ENCODE assay signal across 10 mouse cellular contexts in the genomic region with DNA sequence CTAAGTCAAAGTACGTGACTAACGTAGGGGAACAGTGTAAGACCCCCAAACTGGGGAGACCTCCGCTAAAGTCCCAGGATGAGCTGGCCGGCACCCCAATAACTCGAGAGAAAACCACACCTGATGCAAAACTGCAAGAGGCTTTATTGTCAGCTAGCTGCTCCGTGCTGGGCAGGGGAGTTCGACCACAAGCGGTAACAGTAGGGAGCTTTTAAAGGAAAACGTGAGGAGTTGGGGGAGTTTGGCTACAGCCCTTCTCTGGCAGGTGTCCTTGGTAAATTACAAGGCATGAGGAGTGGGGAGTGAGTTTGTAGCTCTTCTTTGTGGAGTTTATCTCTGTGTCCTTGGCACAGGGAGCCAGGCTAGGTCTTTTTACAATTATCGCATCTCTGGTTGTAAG. TPM values are rescaled to one million over a fixed set of nuclear protein-coding genes. Genes with fewer than 3 reads are reported as not detected.
DNase-seq lines count a peak whose midpoint lies in the region; ATAC-seq lines count a peak whose summit lies in the region.
"Had no signal": no experiment of that assay in that cellular context is flagged by ENCODE, and none has a peak within 500 bp of the region (broad histone marks: within the 10 kb centered on the region; RNA-seq: fewer than 3 reads in every experiment).

No protein-coding gene starts in this region.

- peak; percentile 33 to 75 for DNase-seq in heart, adult 18-20 months
- no peak for DNase-seq in heart, adult 11 months
- DNase-seq in ovary, postnatal 10 days (ENCODE audit: low spot score) = peak; percentile 24
- DNase-seq in ovary, adult 18-20 months (ENCODE audit: low spot score) = no peak
- DNase-seq in adrenal gland, postnatal 10 days = peak; percentile 37
- DNase-seq in kidney, postnatal 25 days = peak; percentile 7 to 33
- peak; percentile 21 to 71 for DNase-seq in spleen, postnatal 4 days (ENCODE audit: low spot score in 2 of 2)

- ATAC-seq in activated CD4-positive, CD25-positive, alpha-beta regulatory T cell, adult 4 months = no peak

RNA-seq across cellular contexts. Expression of a gene that starts 16.1 kb away (rescaled TPM):
- total RNA-seq in heart, adult 18-20 months (2021) = not detected
- total RNA-seq in adrenal gland, postnatal 10 days (2021) = not detected
- not detected for polyA plus RNA-seq in activated CD4-positive, CD25-positive, alpha-beta regulatory T cell, adult 4 months (2017; shearing (Covaris generic))
- polyA plus RNA-seq: heart, embryonic 16.5 days; myocyte had no signal

RNA-seq across cellular contexts. Expression of a gene that starts 23.7 kb away (rescaled TPM):
- total RNA-seq in heart, adult 18-20 months (2021) = under 1 TPM in 1 of 2 experiments, not detected in 1; 0.17 TPM
- under 1 TPM in 1 of 2 experiments, not detected in 1; 0.27 TPM for total RNA-seq in adrenal gland, postnatal 10 days (2021)
- not detected for polyA plus RNA-seq in activated CD4-positive, CD25-positive, alpha-beta regulatory T cell, adult 4 months (2017; shearing (Covaris generic))
- polyA plus RNA-seq: myocyte had no signal

RNA-seq across cellular contexts. Expression of a gene that starts 28.4 kb away (rescaled TPM):
- 1 to 10 TPM; 5.8 to 5.9 TPM for total RNA-seq in heart, adult 18-20 months (2021)
- 10 to 100 TPM; 14.8 to 24.7 TPM for total RNA-seq in adrenal gland, postnatal 10 days (2021)
- 1 to 10 TPM in 1 of 2 experiments, under 1 TPM in 1; 0.67 to 2.2 TPM for polyA plus RNA-seq in activated CD4-positive, CD25-positive, alpha-beta regulatory T cell, adult 4 months (2017; shearing (Covaris generic))

RNA-seq across cellular contexts. Expression of a gene that starts 59.2 kb away (rescaled TPM):
- 10 to 100 TPM; 11.5 to 14.0 TPM for total RNA-seq in heart, adult 18-20 months (2021)
- total RNA-seq in adrenal gland, postnatal 10 days (2021) = 10 to 100 TPM; 17.1 to 34.4 TPM
- 10 to 100 TPM; 40.6 to 44.0 TPM for polyA plus RNA-seq in activated CD4-positive, CD25-positive, alpha-beta regulatory T cell, adult 4 months (2017; shearing (Covaris generic))

Comparison
In these comparisons a context has a peak if more than half of its experiments do, and no peak if none do; other contexts are left out.
1. DNase-seq: peak in heart, adult 18-20 months (2 of 2), ovary, postnatal 10 days (single experiment), adrenal gland, postnatal 10 days (single experiment), kidney, postnatal 25 days (2 of 2) and spleen, postnatal 4 days (2 of 2); none in heart, adult 11 months (single experiment) and ovary, adult 18-20 months (single experiment).